Mouse (Mus musculus) olfactory bulb, adult 2 months (tissue): Measurements from ENCODE around the gene Megf6.

ENCODE experiments used
- CTCF ChIP-seq: fragments of 200-500 bp; IDR thresholded peaks from 2 replicates; pipeline ENCODE4 v1.5.1; 2012; ENCODE audit warnings: low read depth, mild to moderate bottlenecking, low read length, moderate library complexity; ENCODE audit not compliant: insufficient read depth
- POLR2A ChIP-seq: fragments of 200-500 bp; IDR thresholded peaks from 2 replicates; pipeline ENCODE4 v1.6.1; 2012; ENCODE audit warnings: mild to moderate bottlenecking, low read depth, low read length, moderate library complexity; ENCODE audit not compliant: insufficient read depth

- no peak for TF ChIP-seq POLR2A
- no peak for TF ChIP-seq CTCF
Measured at GRCm38 (mm10) chr4:154293735-154294201, 123.2 kb downstream of the Megf6 start.
